Mouse (Mus musculus) CH12.LX (cell line): ENCODE data around the gene Cep135. TPM values are rescaled to one million over a fixed set of nuclear protein-coding genes. Genes with fewer than 3 reads are reported as not detected.
A peak's percentile ranks its signal among the peaks of the same experiment; 100 is the strongest.

Experiments
- DNase-seq: peaks from one replicate; pipeline ENCODE4 v3.0.0-alpha.2; 2013; ENCODE audit errors: extremely low read depth
- H3K27ac ChIP-seq: 2 replicates; pipeline ENCODE4 v1.5.1; 2012; ENCODE audit warnings: low read depth, mild to moderate bottlenecking, control low read depth, moderate library complexity; ENCODE audit not compliant: insufficient read depth
- H3K27me3 ChIP-seq: replicated peaks from 2 replicates; pipeline ENCODE3; 2012; ENCODE audit warnings: inconsistent platforms
- H3K36me3 ChIP-seq, 2 experiments: replicated peaks in 1 of 2; 2 replicates each; pipeline versions ENCODE3 to v1.6.1; 2012; ENCODE audit warnings: inconsistent platforms in 1 of 2, low read length in 1 of 2, mild to moderate bottlenecking in 1 of 2, mixed read lengths in 1 of 2, moderate library complexity in 1 of 2; ENCODE audit not compliant: control insufficient read depth in 1 of 2, insufficient read depth in 1 of 2
- H3K4me1 ChIP-seq, 2 experiments: 2 replicates each; pipeline ENCODE4 v1.6.1; 2012; ENCODE audit warnings: inconsistent platforms in 1 of 2, moderate library complexity in 1 of 2; ENCODE audit not compliant: insufficient read depth in 2 of 2, control insufficient read depth in 1 of 2
- H3K4me2 ChIP-seq: 2 replicates; pipeline ENCODE4 v1.6.1; 2012; ENCODE audit warnings: low read depth, mild to moderate bottlenecking, control low read depth; ENCODE audit not compliant: poor library complexity, insufficient read depth, severe bottlenecking
- H3K4me3 ChIP-seq, 3 experiments: fragments of 150-350 bp in 1 of 3; sonication (generic) in 1 of 3; replicated peaks in 1 of 3; 2 replicates each; pipeline versions ENCODE3 to v1.5.1; 2011 to 2012; ENCODE audit warnings: low read depth in 2 of 3, low read length in 2 of 3, mild to moderate bottlenecking in 2 of 3, moderate library complexity in 2 of 3, control low read depth in 1 of 3, improper control_type of control experiment in 1 of 3, inconsistent platforms in 1 of 3, mixed read lengths in 1 of 3; ENCODE audit not compliant: poor library complexity in 1 of 3
- H3K79me2 ChIP-seq: replicated peaks from 2 replicates; pipeline ENCODE4 v1.6.1; 2012; ENCODE audit warnings: mild to moderate bottlenecking, moderate library complexity; ENCODE audit not compliant: control insufficient read depth, poor library complexity, insufficient read depth, severe bottlenecking; ENCODE audit errors: extremely low read depth
- H3K9ac ChIP-seq: 2 replicates; pipeline ENCODE4 v1.6.1; 2012; ENCODE audit warnings: low read depth, mild to moderate bottlenecking, control low read depth, moderate library complexity; ENCODE audit not compliant: insufficient read depth
- H3K9me3 ChIP-seq: replicated peaks from 2 replicates; pipeline ENCODE3; 2012; ENCODE audit warnings: low read length, inconsistent platforms, mixed read lengths
- CTCF ChIP-seq, 2 experiments: IDR thresholded peaks in 1 of 2; conservative IDR thresholded peaks in 1 of 2; 2 replicates each; pipeline ENCODE4 v1.5.1; 2011 to 2012; ENCODE audit warnings: low read depth in 2 of 2, low read length in 2 of 2, improper control_type of control experiment in 1 of 2, inconsistent platforms in 1 of 2, mild to moderate bottlenecking in 1 of 2, moderate library complexity in 1 of 2
- ELF1 ChIP-seq: IDR thresholded peaks from 2 replicates; pipeline ENCODE4 v1.6.1; 2014; ENCODE audit warnings: low read depth, mild to moderate bottlenecking, inconsistent platforms, low read length, improper control_type of control experiment
- EP300 ChIP-seq: IDR thresholded peaks from 2 replicates; pipeline ENCODE4 v1.6.1; 2011; ENCODE audit warnings: low read length, improper control_type of control experiment
- ETS1 ChIP-seq: conservative IDR thresholded peaks from 2 replicates; pipeline ENCODE4 v1.6.1; 2012; ENCODE audit warnings: low read depth, mild to moderate bottlenecking, inconsistent platforms, low read length, improper control_type of control experiment, moderate library complexity
- IRF4 ChIP-seq: IDR thresholded peaks from 2 replicates; pipeline ENCODE4 v1.6.1; 2014; ENCODE audit warnings: low read depth, mild to moderate bottlenecking, inconsistent platforms, low read length, improper control_type of control experiment
- JUND ChIP-seq: conservative IDR thresholded peaks from 2 replicates; pipeline ENCODE4 v1.6.1; 2011; ENCODE audit warnings: low read depth, low read length, improper control_type of control experiment
- KAT2A ChIP-seq: IDR thresholded peaks from 2 replicates; pipeline ENCODE4 v1.6.1; 2012; ENCODE audit warnings: low read length, improper control_type of control experiment, inconsistent platforms; ENCODE audit not compliant: insufficient replicate concordance
- MAFK ChIP-seq: IDR thresholded peaks from 2 replicates; pipeline ENCODE4 v1.6.1; 2011; ENCODE audit warnings: low read length, improper control_type of control experiment; ENCODE audit not compliant: insufficient replicate concordance
- MAZ ChIP-seq: IDR thresholded peaks from 2 replicates; pipeline ENCODE4 v1.6.1; 2012; ENCODE audit warnings: low read depth, mild to moderate bottlenecking, inconsistent platforms, low read length, improper control_type of control experiment, moderate library complexity
- MEF2A ChIP-seq: IDR thresholded peaks from 2 replicates; pipeline ENCODE4 v1.6.1; 2014; ENCODE audit warnings: low read depth, mild to moderate bottlenecking, inconsistent platforms, low read length, improper control_type of control experiment, borderline replicate concordance
- MXI1 ChIP-seq: IDR thresholded peaks from 2 replicates; pipeline ENCODE4 v1.6.1; 2011; ENCODE audit warnings: mild to moderate bottlenecking, low read depth, low read length, improper control_type of control experiment
- NELFE ChIP-seq: IDR thresholded peaks from 2 replicates; pipeline ENCODE4 v1.6.1; 2011; ENCODE audit warnings: low read depth, low read length, improper control_type of control experiment
- POLR2A ChIP-seq: IDR thresholded peaks from 2 replicates; pipeline ENCODE4 v1.6.1; 2011; ENCODE audit warnings: low read depth, mild to moderate bottlenecking, improper control_type of control experiment, low read length
- RAD21 ChIP-seq: IDR thresholded peaks from 2 replicates; pipeline ENCODE4 v1.6.1; 2011; ENCODE audit warnings: low read depth, mild to moderate bottlenecking, low read length, improper control_type of control experiment, moderate library complexity
- RCOR1 ChIP-seq: conservative IDR thresholded peaks from 2 replicates; pipeline ENCODE4 v1.6.1; 2012; ENCODE audit warnings: low read depth, mild to moderate bottlenecking, inconsistent platforms, low read length, improper control_type of control experiment
- TBP ChIP-seq: conservative IDR thresholded peaks from 2 replicates; pipeline ENCODE4 v1.6.1; 2011; ENCODE audit warnings: low read depth, low read length, improper control_type of control experiment
- ZKSCAN1 ChIP-seq: IDR thresholded peaks from 2 replicates; pipeline ENCODE4 v1.6.1; 2012; ENCODE audit warnings: low read depth, inconsistent platforms, low read length, improper control_type of control experiment, borderline replicate concordance
- dilution Hi-C: fragments of 300-500 bp; cut with MboI; formaldehyde crosslinking; loops from 2 replicates; pipeline ENCODE4 v1.14.3; 2020; ENCODE audit warnings: low sequenced_read_pairs; ENCODE audit not compliant: extremely low pct_unique_long_range_greater_than_20kb, extremely low pct_ligation_motif_present
- in situ Hi-C: fragments of 300-500 bp; cut with MboI; formaldehyde crosslinking; loops from 3 replicates; pipeline ENCODE4 v1.14.3; 2019; ENCODE audit warnings: low sequenced_read_pairs, low pct_ligation_motif_present, low pct_unique_long_range_greater_than_20kb, mixed read lengths
- polyA plus RNA-seq: library from polyadenylated mRNA; unstranded; fragments of >175 nt; gene quantifications from 2 replicates; pipeline ENCODE4 v1.2.1, GENCODE M21; 2012; ENCODE audit warnings: low read depth; ENCODE audit not compliant: insufficient read length
- total RNA-seq, 2 experiments: library from RNA; depleted of rRNA; stranded (reverse); fragments of 300-350 nt in 1 of 2; fragments of >200 nt in 1 of 2; gene quantifications; 2 replicates each; pipeline ENCODE4 v1.2.3; 2012 to 2014

The Cep135 gene
- total and polyA plus RNA-seq, 3 experiments = 8.0 to 12.1 (median 11.7) TPM

GRCm38 (mm10) chr5:76577026-76577425 lies 11.5 kb upstream of the Cep135 start:
- H3K27ac ChIP-seq = no peak overlapping the region

GRCm38 (mm10) chr5:76585378-76585777 lies 3.1 kb upstream of the Cep135 start:
- Histone ChIP-seq H3K9ac (no peak overlapping the region), H3K9me3 (peaks cover 5% of the 10 kb centered on the region), H3K79me2 (no peaks in the 10 kb centered on the region; the same call in 1 of the 2 replicates), H3K27ac (no peak overlapping the region), H3K4me3 (no peak overlapping the region), H3K36me3 (no peaks in the 10 kb centered on the region), H3K4me2 (no peak overlapping the region), H3K27me3 (no peaks in the 10 kb centered on the region), H3K4me1 (peaks cover 0 to 14% of the 10 kb centered on the region in 2 experiments; a peak in 2 of 4 replicates)
- no peak for TF ChIP-seq NELFE
- TF ChIP-seq JUND = no peak
- no peak for TF ChIP-seq CTCF (conservative IDR thresholded peaks at IDR 0.05 in 1 of 2, IDR thresholded peaks at IDR 0.05 in 1 of 2; ENCODE audit: low read depth in 2 of 2, low read length in 2 of 2)
- TF ChIP-seq TBP = no peak
- no peak for TF ChIP-seq KAT2A
- no peak for TF ChIP-seq MAFK
- TF ChIP-seq RAD21 = no peak
- TF ChIP-seq MXI1 = no peak
- no peak for TF ChIP-seq ELF1
- TF ChIP-seq ETS1 = no peak
- TF ChIP-seq RCOR1 = no peak
- no peak for TF ChIP-seq ZKSCAN1
- TF ChIP-seq IRF4 = no peak
- TF ChIP-seq POLR2A = no peak
- no peak for DNase-seq
- in situ Hi-C loops = loop anchor here (25.0 kb wide), 1 partner anchor 252 kb away; no protein-coding TSS in a partner anchor
- dilution Hi-C loops = no loop called here

More at GRCm38 (mm10) chr5:76577026-76577425, 11.5 kb upstream of the Cep135 start:
- peaks cover 0 to 5% of the 10 kb centered on the region in 2 experiments for H3K36me3 ChIP-seq
- no peaks in the 10 kb centered on the region for H3K27me3 ChIP-seq
- no peaks in the 10 kb centered on the region for H3K4me1 ChIP-seq
- no peak overlapping the region for H3K9ac ChIP-seq
- TF ChIP-seq EP300 = no peak
- in situ Hi-C loops = loop anchor here (25.0 kb wide), 1 partner anchor 260 kb away; no protein-coding TSS in a partner anchor
- no peak overlapping the region for H3K4me3 ChIP-seq
- no peaks in the 10 kb centered on the region for H3K79me2 ChIP-seq
- H3K9me3 ChIP-seq = peaks cover 4% of the 10 kb centered on the region
- DNase-seq = no peak
- dilution Hi-C loops = no loop called here
- H3K4me2 ChIP-seq = no peak overlapping the region

DNA sequence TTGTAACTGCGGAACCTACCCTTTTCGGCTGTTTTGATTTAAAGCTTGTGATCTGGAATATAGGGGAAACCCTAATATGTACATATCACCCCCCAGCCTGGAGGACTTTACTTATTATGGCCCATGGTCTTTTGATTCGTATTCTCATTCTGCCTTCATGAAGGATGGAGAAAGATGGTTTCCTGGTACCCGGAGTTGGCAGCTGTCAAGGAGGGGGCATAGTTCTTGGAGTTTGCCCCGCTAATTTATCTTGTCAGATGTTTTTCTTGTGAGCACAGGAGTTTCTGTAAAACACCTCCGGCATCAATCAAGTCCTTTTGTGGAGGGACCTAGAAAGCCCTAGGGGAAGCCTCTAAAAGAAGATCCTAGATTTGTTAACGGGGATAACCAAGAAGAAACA lies 813 bp downstream of the Cep135 start:
- no peak for TF ChIP-seq CTCF (conservative IDR thresholded peaks at IDR 0.05 in 1 of 2, IDR thresholded peaks at IDR 0.05 in 1 of 2; ENCODE audit: low read depth in 2 of 2, low read length in 2 of 2)
- no peak for TF ChIP-seq MEF2A
- TF ChIP-seq MAZ = no peak
- TF ChIP-seq IRF4 = no peak
- TF ChIP-seq, all 38 proteins: peak for 0
- in situ Hi-C loops = loop anchor here (25.0 kb wide), 1 partner anchor 248 kb away; no protein-coding TSS in a partner anchor
- dilution Hi-C loops = no loop called here
- no peak for DNase-seq
- peaks cover 0 to 17% of the 10 kb centered on the region in 2 experiments; a peak in 2 of 4 replicates for H3K4me1 ChIP-seq
- no peaks in the 10 kb centered on the region; the same call in 1 of the 2 replicates for H3K79me2 ChIP-seq
- peak overlapping the region; percentile 90 for H3K9ac ChIP-seq
- H3K27ac ChIP-seq = peak overlapping the region; percentile 87; the same call in 1 of the 2 replicates
- no peaks in the 10 kb centered on the region for H3K27me3 ChIP-seq
- peak overlapping the region; percentile 78 to 95 (median 92) for H3K4me3 ChIP-seq
- H3K36me3 ChIP-seq = peaks cover 16 to 30% of the 10 kb centered on the region in 2 experiments
- peaks cover 5% of the 10 kb centered on the region for H3K9me3 ChIP-seq
- peak overlapping the region; percentile 99 for H3K4me2 ChIP-seq
